Mouse (Mus musculus) adrenal gland, adult 8-10 months (tissue): ENCODE measurements around the gene Frem1. TPM values are rescaled to one million over a fixed set of nuclear protein-coding genes. Genes with fewer than 3 reads are reported as not detected.

ENCODE experiments used
- DNase-seq: peaks from one replicate; pipeline ENCODE4 v3.0.0; 2022
- total RNA-seq, 4 experiments: library from RNA; stranded (reverse); gene quantifications; 2 replicates each; pipeline ENCODE4 v1.2.4; 2022

Gene Frem1
- total RNA-seq, 4 experiments from 2014 or later = 0.75 to 2.0 (median 1.2) TPM

DNA sequence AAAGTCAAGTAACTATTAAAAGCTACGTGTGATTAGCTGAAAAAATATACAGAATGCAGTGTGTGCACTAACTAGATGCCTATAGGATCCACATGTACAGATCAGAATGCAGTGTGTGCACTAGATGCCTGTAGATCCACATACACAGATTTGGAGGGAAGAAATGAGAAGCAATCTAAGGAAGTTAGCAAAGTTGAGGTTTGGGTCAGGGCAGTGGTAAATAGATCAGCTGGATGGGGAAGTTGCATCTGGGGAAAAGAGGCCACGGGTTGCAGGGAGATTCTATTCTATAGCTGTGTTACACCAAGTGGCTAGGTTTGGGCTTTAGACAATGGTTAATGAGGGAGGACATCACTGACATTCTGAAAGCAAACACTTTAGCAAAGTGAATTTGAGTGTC is 133.5 kb downstream of the Frem1 start:
- no peak for DNase-seq

- no peak for DNase-seq
Measured at GRCm38 (mm10) chr4:82916678-82917050, 135.5 kb downstream of the Frem1 start.

GRCm38 (mm10) chr4:82916003-82916677 is 136.0 kb downstream of the Frem1 start:
- no peak for DNase-seq

DNA sequence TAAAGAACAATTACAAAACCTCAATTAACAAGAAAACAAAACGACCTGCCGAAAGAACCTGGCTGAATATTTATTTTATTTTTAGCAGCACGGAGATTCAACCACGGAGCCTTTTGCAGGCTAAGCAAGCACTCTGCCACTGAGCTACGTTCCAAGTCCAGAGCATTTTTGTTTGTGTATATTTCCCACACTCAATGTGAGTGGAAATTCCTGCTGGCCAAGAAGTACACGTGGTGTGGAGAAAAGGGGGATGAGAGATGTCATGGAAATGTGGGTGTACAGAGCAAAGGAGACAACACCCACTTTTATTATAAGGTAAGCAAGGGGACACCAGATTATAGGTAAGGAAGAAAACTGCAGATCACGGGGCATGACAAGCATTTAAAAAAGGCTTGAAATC is 136.6 kb downstream of the Frem1 start:
- DNase-seq = no peak

- DNase-seq = no peak
Measured at GRCm38 (mm10) chr4:82914601-82915143, 137.5 kb downstream of the Frem1 start.

DNA sequence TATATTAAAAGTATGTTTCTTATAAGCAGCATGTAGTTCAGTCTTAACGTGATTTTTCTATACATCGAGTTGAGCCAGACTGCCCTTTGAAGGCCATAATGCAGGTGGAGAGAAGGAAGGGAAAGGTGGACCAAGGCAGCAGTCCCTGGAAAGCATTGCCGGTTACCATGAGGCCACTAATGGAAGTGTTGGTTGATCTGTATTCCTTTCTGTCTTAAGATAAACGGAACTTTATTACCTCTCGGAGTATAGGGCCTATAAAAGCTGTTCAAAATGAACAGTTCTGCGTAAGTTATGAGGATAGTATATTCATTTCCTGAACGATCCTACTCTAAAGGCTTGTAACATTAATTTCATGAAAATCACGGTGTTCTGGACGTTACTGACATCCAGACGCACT is 156.9 kb downstream of the Frem1 start:
- no peak for DNase-seq

DNA sequence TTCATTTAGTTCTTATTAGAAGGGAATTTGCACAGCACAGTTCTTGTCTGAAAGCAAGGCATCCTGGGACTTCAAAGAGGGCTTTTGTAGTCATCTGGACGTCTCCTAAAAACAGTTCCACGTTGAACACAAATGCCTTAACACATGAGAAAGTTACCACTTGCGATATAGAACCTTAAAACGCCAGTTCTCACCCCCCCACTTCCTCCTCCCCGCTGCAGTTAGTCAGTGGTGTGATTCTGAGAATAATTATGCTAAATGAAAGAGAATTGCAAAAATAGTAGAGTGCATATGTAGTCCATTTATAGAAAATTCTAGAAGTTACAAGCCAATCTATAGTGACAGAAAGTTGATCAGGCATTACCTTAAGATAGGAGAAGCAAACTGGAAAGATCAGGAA is 159.9 kb downstream of the Frem1 start:
- no peak for DNase-seq

DNA sequence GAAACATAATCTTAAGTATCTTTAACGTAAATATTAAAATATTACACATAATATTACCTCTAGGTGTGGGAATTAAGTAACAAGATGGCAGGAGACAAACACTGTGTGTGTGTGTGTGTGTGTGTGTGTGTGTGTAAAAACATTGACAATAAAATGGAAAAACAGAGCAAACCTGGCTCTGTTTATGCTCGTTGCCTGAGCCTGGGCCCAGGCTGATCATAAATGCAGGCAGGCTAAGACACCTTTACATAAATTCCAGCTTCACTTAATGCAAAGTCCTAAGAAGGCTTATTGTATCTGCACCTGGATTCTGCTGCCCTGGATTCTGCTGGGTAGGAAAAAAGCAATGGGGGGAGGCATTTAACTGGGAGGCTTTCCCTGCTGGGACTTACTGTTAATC is 160.6 kb downstream of the Frem1 start:
- no peak for DNase-seq

GRCm38 (mm10) chr4:82891049-82891448 is 161.1 kb downstream of the Frem1 start:
- no peak for DNase-seq

DNA sequence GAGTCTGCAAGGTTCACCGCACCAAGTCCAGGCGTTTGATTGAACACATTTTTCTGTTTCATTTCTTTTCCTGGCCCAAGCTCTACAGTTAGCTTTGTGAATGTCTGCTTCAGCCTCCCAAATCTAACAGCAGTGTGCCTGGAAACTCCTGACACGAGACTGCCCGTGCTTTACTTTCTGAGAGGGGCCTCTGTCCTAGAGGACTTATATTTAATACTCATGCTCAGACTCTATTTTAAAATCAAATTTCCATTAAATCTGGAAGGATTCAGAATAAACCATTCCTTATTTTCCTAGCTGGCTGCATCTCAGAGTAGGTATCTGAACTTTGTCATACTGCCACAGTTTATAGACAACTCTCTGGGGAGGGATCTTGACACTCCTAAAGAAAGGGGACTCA is 161.6 kb downstream of the Frem1 start:
- no peak for DNase-seq

GRCm38 (mm10) chr4:82886148-82886547 is 166.0 kb downstream of the Frem1 start:
- DNase-seq = no peak

GRCm38 (mm10) chr4:82885535-82885913 is 166.6 kb downstream of the Frem1 start:
- no peak for DNase-seq

DNA sequence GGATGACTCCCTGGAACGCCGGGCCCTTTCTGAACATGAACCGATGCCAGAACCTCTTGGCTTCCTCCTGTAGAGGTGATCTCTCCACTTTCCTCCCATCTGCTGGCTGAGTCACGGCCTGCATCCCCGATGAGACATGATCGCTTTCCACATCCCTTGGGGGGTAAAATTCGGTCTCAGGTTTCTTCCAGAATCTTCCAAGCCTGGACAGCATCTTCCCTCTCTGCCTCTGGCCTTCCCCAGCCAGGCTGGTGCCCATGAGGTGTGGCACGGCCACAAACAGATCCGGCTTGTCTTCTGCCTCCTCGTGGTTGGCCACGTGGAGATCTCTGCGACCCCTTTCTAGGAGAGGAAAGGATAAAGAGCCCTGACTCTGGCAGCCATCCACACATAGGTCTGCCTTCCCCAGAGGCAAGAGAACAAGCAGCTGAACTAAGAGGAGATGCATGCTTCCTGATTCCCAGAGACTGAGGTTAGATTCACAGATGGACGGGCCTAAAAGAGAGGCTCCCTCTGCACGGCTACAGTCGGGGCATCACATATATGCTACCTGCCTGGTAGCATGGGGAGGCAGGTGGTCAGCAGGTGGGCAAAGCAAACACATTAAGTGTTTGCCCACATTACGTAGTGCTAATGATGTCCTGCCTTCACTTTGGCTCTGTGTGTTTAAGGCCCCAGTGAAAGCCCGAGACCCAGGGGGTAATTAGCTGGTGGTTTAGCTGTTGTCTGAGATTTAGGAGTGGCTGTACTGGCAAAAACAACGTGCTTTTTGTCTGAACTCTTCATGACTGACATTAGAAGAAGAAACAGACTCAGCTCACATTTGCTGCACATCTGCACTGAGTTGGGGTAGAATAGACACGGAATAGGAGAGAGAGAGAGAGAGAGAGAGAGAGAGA is 167.3 kb downstream of the Frem1 start, which contains the start of gene Cer1:
Gene Cer1 (minus strand): TSS at position 513 of the 899 bp plus-strand sequence.
- no peak for DNase-seq

DNA sequence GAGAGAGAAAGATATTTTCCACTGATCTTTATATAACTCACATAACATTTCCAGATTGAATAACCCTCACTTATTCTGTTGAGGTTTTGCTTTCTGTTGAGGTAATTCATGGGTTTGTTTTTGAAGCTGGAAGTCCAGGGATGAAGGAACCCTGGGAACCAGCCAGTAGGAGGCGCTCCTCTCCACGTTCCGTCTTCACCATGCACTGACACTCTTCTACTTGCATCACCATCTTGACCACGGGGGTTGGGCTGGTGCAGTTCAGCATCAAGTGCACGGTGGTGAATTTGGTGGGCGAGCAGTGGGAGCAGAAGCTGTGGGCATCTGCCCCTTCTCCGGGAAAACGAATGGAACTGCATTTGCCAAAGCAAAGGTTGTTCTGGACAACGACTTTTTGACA is 169.6 kb downstream of the Frem1 start:
- DNase-seq = no peak

- no peak for DNase-seq
Measured at GRCm38 (mm10) chr4:82881366-82881765, 170.8 kb downstream of the Frem1 start.

DNA sequence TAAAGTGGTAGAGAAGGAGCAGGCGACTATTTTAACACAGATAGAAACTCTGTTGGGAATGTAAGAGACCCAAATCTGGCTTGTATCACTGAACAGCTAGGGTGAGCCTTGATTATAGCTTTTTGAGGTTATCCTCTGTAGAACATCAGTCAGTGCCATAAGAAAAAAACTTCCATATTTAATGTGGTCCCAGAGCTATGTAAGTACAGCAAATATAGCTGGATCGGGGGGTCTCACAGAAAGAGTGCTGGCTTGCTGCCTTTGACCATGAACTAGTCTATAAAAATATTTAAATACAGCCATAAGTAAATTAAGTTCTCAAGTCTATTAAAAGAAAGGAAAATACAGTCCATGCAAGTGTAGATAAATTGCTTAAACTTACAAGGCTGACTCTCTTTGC is 171.9 kb downstream of the Frem1 start:
- no peak for DNase-seq

DNA sequence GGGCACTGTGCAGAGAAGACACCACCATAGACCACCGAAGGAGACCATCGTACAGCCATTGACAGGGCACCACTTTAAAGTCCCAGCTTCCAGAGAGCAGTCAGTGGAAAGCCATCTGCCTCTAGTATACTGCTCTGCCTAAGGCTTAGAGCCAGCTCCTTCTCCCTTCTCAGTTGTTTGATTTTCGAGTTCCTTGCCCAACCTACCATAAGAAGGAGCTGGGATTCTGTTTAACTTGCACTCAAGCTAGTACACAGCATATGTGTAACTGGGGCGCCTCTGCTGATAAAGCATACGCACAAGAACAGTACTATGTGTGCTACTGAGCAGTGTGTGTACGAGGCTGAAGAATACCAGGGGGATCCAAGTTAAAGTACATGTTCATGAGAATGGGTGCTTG is 173.0 kb downstream of the Frem1 start:
- no peak for DNase-seq

DNA sequence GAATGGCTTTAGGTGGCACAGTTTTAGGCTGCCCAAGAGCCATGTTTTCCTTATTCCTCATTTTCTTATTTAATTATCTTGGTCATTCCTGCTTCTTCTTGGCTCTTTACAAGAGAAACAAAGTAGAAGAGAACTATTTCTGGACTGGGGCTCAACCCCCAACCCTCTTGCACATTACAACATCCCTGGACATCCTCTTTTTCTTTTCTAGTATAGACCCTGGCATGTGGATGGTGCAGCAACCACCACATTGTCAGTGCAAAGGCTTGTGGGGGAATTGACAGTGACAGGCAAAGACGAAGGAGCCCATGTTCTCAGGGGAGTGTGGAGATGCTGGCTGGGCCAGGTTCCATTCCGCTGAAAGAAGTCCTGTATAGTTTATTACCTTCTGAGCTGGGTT is 175.5 kb downstream of the Frem1 start:
- DNase-seq = no peak

DNA sequence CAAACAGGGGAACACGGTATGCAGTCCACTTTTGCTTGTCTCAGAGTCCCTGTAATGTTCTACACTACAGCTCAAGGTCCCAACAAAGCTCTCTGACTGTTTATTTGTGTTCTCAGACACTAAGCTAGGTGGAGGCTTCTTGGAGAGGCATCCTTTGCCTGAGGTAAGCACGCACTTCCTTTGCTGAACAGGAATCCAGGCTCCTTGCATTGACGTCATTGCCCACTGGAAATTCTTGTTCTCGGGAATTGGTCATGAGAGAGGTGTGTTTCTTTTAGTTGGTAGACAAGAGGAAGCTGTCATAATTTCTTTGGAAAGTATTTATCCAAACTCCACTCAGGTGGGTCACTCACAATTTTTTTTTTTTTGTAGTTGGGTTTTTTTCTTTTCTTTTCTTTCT is 176.6 kb downstream of the Frem1 start:
- DNase-seq = no peak

DNA sequence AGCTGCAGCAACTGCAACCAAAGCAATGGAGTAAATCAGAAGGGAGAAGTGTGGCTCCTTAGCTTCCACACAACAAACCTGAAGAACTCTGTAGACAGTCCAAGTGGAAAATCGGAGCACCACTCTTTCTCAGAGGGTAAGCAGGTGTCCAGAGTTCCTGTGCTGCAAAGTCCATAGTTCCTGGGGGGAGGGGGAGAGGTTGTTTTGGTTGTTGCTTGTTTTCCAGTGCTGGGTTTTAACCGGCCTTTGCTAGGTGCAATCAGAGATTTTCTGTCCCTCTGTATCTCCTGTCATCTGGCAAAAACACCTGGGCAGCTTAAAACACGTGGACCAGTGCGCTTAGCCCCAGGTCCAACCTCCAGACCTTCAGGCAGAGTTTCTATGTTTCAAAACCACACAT is 177.3 kb downstream of the Frem1 start:
- no peak for DNase-seq

GRCm38 (mm10) chr4:82872548-82872947 is 179.6 kb downstream of the Frem1 start:
- no peak for DNase-seq

DNA sequence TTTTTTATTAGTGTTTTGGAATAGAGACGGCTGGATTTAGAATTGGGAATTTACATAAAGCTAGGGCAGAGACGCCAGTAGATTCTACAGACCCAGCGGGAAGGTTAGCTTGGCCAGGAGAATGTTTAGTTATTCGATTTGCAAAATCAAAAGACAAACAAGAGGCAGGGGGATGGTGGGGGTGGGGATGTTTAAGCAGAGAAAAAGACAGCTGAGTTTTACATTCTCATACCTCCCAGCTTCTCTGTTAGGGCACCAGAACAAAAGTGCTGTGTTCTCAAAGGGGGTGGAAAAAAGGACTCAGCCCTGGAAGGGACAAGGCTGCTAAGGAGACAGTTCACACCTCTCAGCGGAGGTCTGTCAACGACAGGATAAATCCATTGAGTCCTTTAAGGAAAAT is 180.0 kb downstream of the Frem1 start:
- DNase-seq = no peak

GRCm38 (mm10) chr4:82870931-82871330 is 181.2 kb downstream of the Frem1 start:
- DNase-seq = no peak
